Mouse (Mus musculus) naive thymus-derived CD4-positive, alpha-beta T cell, adult 2 months (primary cell): ENCODE measurements around the gene Slc1a3.
"Not testable (repeated sequence)": the region's sequence is repeated elsewhere in the genome, so short reads cannot be mapped to it uniquely, and the experiment has no call there.

Experiments
- DNase-seq: peaks from one replicate; pipeline ENCODE4 v3.0.0-alpha.2; 2011; ENCODE audit warnings: low read depth

The Slc1a3 gene

DNA sequence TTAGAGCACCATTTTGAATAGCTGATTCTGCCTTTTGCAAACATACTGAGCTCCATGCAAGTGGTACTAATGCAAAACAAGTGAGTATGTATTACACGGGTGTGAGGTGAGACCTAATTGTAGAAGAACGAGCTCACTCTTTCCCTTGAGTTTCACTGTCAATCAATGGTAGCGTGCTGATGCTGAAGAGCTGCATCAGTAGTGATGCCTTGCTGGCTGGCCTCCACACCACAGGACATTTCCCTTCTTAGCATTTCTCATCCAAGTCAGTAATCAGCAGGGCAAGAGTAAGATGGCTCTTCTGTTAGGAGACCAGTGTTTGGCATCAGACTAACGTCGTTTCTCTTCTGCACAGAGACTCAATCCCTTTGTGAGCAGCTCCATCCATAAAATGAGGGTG, 4.0 kb downstream of the Slc1a3 start:
- DNase-seq = no peak

DNA sequence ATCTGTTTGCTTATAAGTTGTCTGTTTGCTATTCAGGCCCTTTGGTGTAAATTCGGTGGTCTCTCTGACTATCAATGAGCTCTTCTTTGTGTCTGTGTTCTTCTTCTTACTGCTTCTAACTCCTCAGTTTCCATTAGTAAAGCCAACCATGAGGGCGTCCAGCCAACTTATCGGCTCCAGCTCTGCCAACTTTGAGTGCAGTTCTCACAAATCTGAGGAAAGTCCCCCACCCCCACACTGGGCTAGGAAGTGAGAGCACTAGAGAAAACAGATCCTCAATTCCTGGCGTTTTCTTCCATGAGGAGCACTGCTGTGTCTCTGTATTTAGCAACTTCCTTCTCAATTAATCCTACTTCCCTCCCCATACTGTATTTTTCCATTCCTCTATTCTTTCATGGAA, 4.4 kb downstream of the Slc1a3 start:
- no peak for DNase-seq

DNA sequence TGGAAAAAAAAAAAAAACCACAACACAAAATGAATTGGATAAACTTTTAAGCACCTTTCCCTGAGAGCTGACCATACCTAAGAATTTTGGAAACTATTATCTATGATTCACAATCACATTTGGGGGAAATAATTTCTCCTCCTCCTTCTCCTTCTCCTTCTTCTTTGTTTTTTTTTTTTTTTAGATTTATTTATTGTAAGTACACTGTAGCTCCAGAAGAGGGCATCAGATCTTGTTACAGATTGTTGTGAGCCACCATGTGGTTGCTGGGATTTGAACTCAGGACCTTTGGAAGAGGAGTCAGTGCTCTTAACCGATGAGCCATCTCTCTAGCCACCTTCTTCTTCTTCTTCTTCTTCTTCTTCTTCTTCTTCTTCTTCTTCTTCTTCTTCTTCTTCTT, 5.0 kb downstream of the Slc1a3 start:
- not testable (repeated sequence) for DNase-seq

DNA sequence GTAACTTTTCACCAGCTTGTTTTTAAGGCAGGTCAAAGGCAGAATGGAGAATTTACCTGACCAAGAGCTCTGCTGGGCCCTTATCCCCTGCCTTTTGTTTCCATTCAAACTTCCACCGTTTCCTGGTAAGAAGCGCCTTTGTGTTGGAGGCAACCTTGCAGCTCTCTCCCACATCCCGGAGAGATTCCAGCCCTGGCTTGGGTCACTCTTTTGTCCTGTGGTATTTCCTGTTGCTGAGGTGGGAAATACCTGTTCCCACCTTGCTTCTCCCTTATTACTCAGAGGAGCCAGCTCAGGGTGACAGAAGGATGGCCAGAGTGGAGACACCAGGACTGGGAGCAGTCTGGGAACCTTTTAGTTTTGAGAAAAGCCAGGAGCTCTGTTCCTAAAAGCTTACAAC, 12.6 kb downstream of the Slc1a3 start:
- no peak for DNase-seq

DNA sequence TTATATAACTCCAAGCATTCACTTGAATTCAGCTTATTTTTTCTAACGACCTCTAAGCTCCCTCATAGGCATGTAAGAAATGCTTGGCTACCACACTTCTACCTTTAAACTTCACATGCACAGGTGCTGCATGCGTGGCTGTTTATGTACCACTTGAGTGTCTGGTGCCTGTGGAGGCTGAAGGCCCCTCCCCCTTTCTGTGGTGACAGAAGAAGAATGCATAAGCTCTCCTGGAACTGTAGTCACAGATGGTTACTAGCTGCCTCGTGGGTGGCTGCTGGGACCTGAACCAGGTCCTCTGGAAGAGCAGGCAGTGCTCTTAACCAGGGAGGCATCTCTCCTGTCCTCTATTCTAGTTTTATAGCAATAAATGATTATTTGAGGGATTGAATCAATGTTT, 13.1 kb downstream of the Slc1a3 start:
- no peak for DNase-seq

DNA sequence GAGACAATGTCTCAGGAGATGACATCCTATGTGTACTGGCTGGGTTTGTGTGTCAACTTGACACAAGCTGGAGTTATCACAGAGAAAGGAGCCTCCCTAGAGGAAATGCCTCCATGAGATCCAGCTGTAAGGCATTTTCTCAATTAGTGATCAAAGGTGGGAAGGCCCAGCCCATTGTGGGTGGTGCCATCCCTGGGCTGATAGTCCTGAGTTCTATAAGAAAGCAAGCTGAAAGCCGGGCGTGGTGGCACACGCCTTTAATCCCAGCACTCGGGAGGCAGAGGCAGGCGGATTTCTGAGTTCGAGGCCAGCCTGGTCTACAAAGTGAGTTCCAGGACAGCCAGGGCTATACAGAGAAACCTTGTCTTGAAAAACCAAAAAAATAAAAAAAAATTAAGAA, 20.4 kb downstream of the Slc1a3 start:
- DNase-seq = not testable (repeated sequence)

DNA sequence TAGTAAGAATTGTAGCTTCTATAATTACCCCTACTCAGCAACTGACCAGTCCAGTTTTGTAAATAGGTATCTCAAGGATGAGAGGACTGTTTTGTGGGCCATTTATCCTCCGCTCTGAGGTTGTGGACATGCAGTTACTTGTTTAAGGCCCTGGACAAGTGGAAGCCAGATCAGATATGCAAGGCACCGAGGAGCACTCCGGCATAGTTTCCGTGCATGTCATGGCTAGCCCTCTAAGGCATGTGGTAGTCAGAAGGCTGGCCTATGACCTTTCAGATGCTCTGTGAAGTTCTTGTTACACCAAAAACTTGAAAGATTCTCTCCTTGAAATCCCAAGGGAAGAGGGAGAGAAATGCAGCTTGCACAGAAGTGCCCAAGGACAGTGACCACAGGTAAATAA, 23.7 kb downstream of the Slc1a3 start:
- no peak for DNase-seq

DNA sequence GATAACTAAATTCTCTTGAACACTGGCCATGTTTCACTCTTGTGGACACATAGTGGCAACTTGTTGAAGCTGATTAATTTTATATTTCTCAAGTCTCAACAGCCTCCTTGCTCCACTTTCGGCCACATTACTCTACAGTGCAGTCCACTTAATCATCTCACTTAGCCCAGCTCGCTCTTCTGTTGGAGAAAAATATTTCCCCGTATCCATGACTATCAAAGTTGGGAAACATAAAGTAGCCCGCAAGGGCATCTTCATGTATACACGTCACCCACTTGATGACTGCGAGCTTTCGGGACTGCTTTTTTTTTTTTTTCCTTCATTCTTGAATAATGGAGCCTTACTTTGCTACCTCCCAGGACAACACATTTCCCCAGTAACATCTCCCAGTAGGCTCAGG, 25.1 kb downstream of the Slc1a3 start:
- no peak for DNase-seq

DNA sequence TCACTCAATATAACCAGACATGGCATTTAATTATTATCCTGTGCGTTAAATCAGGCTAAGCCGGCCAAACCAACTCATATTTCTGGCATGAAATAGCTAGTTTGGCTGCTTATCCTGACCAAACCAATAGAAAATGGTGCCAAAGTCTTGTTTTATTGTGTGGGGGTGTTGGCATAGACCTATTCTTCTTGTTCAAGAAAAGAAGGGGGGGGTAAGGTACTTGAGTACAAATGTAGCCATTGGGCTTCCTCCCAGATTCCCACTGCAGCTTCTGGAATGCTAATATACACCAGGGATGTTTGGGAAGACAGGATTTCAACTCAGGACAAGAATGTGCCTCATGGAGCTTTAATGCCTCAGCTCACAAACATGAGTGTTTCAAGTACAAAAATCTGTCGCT, 26.3 kb downstream of the Slc1a3 start:
- DNase-seq = no peak

DNA sequence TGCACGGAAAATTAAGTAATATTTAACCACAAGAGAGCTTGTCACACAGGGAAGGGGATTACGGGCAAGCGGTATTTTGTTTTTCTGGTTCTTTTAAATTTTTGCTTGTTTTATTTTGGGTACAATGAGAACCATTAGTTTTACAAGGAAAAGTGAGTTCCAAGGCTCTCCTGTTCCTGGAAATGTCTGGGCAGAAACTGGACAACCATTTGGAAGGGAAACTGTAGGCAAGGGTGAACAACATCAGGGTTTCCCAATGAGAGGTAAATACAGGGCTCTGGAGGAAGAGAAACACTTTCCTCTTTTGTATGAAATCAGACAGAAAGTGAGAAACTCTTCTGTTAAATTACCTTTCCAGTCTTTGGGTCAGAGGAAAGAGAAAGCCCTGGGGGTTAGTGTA, 27.7 kb downstream of the Slc1a3 start:
- no peak for DNase-seq

DNA sequence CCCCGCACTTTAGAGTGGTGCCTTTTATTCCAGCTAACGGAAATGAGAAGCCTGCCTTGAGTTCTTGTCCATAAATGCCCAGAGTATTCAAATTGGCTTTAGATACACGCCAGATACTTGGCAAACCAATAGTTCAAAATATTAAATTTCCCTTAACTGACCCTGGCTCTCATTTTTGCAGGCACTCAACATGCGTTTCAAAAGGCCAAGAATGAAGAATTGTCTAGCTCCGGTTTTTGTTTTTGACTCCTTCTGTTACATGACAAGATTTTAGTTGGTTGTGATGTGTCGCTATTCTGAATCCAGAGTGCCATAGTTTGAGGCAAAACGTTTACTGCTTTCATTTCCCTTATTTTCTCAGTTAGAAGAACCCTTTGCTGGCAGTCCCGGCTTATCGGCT, 28.1 kb downstream of the Slc1a3 start:
- DNase-seq = no peak

DNA sequence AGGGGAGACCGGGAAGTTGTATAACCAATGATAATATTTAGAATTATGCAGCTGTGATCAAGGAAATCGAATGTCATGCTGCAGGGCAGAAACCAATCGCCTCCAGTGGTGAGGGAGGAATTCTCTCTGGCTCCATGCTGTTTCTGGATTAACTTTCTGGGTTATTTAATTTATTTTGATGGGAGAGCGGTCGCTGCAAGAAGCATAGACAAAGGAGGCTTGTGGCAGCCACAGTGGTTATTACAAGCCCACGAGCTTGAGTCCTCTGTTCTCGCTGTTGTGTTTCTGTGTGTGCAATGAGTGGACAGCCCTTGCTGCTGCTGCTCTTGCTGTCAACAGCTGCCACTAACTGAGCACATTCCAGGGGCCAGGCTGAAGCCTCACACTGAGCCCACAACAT, 28.6 kb downstream of the Slc1a3 start:
- no peak for DNase-seq

DNA sequence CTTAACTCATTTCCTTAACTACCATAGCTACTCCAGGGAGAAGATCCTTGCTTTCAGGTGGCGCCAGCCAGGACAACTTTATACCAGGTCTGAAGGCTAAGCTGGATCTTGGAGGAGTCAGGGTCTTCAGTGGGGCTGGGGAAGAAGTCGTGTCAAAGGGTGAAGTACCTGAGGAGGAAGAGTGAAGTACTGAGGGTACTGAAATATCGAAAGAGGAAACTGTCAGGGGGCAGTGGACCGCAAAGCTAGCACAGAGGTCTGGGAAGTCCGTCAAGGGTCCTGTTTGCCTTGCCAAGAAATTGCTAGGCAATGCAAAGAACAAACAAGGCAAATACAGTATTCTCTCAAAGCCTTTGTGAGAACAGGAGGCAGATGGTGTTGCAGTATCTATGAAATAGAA, 29.6 kb downstream of the Slc1a3 start:
- no peak for DNase-seq

DNA sequence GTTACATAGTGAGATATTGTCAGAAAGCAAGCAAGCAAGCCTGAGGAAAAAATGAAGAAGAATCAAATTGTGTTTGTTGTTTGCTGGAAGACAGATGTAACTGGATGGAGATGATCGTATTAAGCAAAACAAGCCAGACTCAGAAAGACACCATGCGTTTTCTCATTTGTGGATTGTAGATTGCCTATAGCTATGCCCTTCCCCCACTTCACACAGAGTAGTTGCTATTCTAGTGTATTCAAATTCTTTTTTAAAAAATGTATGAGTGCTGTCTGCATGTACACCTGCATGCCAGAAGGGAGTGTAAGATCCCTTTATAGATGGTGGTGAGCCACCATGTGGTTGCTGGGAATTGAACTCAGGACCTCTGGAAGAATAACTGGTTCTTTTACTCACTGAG, 33.6 kb downstream of the Slc1a3 start:
- DNase-seq = no peak

DNA sequence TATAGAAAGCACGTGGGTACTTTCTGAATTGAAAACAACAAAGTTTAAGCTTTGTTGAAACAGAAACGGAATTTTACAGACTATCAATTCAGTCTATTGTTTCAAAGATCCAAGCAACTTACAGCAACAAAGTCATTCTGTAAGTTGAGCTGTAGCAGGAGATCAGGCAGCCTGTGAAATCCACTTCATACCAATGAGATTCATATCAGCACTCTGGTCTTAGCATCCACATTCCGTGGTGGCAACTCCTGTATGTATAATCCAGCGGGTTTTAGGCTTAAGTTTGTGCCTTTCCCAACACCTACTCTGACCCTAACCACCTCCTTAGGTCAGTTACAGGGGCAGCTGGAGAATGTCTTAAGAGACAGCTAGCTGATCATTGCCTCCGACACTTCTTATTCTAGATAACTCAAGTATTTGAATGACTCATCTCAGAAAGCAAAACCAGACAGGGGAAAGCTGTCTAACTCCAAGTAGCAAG, 34.3 kb downstream of the Slc1a3 start:
- no peak for DNase-seq

DNA sequence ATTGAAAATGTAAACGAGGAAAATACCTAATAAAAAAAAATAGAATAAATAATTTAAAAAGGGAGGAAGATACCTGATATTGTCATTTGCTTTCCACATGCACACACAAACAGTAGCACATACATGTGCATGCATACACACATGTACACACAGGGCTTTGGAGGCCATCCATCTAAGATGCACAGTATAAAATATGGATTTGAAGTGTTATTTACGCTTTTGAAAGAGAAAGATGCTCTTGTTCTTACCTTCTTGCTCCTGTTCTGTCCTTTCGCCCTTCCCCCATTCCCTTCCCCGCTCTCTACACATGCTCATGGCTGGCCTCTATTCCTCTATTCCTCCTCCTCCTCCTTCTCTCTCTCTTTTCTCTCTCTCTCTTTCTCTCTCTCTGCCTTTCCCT, 34.9 kb downstream of the Slc1a3 start:
- no peak for DNase-seq

DNA sequence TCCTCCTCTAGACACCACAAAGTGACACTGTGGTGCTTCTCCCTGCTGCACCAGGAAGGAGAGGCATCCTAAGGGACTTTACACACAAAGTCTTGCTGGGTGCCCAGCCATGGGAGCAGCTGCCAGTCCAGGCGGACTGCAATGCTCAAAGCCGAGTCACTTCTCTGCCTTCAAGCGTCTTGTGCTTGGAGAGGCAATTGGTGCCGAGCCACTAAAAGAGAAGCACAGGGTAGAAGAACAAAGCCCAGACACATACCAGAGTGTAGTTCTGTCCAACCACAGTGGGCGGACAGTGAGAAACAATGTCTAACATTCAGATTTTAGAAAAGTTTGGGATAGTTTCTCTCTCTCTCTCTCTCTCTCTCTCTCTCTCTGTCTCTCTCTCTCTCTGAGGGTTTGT, 38.0 kb downstream of the Slc1a3 start:
- DNase-seq = no peak

DNA sequence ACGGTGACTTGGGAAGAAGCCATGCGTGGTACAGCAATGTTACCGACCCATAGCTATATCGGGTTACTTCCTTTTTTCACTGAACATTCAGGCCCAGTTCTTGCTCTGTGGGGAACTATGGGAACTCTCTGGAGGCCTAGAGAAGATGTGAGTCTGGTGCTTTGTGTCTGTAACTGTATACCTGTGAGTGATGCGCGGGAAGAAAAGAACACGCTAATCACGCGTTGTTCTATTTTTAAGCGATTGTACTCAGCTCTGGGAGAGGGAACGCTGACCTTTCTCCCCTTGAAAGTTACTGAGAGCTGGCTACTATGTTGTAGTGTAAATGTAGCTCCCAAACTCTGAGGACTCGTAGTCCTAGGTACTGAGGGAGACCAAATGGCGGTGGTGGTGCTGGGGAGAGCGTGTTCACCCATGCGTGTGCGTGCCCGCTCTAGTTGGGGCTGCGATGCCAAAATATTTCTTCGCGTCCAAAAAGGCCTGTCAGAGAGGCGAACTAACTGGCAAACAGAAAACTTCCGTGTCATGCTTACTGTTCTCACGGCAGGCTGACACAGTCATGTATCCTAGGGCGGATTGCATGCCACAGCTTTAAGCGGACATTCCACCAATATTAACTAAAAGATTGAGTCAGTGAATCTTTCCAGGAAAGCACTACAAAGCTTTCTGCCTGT, 42.6 kb downstream of the Slc1a3 start:
- DNase-seq = no peak

DNA sequence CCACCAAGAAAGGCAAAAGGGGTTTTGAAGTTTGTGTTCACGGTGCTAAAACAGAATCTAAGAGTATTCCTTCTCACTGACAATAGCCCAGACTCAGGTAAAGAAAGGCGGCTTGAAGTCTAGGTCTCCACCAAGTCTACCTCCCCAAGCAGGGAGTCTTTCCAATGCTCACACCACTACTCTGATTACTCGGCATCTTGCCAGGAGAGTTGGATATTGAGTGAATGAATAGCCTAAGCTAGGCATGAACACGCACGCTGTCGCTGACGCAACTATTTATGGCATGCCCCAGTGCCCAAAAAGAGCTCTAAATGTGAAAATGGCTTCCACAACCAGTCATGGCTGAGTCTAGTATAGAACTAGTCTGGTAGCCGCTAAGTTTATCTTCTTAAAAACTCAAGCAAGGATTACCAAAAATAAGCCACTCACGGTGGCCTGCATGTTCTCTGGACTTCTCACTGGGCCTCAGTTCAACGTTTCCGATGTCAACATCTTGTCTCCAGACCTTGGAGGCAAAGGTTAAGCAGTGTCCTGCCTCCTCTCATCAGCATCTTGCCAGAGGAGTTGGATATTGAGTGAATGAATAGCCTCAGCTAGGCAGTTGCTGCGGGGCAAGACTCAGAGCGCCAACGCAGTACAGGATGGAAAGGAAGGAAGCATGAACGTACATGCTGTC, 44.8 kb downstream of the Slc1a3 start:
- DNase-seq = no peak

DNA sequence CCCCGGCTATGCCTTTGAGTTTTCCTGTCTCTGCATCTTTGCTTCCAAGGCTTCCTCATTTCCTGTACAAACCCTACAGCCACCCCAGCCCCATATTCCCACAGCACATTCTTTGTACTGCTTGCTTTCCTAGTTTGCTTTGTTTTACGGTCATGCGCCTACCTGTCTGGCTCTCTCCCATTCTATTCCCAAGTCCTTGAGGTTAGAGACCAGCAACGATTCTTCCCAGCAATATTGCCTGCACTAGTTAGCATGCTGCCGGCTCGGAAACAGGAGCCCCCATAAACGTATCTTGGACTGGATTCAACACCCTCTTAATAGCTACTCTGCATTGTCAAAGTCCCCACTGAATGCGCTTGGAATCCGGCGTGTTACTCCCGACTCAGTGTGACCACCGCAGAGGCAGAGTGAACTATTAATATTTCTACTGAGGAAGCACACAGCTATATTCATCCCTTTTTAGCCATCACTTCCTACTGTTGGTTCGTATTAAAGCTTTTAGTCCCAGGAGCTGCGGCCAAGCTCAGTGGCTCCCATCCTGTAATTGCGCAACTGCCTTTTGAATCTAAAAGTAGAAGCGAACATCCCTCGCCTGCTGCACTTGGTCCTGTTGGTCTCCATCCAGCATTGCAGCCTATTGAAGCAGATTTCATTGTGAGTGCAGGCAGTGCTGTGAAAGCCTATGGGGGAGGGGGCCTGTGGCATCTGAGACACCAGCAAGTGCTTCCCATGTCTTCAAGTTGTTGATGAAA, 47.0 kb downstream of the Slc1a3 start:
- DNase-seq = no peak

DNA sequence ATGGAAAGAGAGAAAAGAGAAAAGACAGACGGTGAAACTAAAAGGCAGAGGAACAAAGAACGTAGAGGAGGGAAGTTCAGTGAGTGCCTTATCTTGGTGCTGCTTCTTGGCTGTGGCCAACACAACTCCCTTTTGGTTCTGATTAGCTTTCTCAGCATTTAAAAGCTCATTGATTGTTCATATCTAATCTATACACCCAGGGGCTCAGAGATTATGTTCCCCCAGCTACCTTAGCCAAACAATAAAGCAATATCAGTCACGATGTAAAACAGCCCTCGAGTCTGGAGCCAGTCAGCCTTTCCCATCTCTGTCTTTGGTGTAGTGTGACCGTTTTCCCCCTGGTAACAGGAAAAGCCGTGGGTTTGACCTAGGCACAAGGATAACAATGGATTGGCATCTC, 48.7 kb downstream of the Slc1a3 start:
- no peak for DNase-seq

DNA sequence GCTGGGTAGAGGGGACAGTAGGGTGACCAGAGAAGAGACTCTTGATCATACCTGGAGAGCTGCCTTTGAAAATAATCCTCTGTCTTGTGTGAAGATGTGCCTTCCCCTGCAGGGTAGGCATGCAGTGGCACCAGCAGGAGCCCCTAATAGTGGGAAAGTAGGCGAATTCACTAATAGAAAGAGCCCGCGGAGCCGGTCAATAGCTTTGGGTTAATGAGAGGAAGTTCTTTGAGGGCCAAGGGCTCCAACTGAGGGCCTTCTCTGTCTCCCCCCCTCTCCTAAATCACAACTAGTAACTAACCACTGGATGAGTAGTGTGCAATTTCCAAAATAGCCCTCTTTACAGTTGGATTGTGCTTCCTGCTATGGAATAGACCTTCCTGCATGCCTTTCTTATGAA, 50.6 kb downstream of the Slc1a3 start:
- no peak for DNase-seq

DNA sequence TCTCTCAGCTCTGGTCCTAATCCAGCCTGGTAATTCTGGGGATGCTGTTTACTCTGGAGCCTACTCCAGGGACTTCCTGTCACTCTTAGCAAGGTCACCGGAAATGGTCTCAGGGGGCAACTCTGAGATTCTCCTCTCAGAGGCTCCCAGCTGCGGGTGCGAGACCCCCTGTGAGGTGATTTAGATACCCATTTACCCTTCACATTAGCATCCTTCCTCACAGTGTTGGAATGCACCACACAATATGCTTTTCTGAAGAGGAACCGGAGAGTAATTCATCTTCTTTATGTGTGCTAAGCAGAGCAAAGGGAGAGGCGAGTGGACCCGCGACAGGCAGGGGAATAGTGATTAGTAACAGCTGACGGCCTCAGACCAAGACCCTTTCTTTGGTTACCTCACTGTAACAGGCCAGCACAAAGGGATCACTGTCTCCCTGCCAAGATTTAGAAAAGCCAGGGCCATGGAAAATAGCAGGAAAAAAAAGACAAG, 51.0 kb downstream of the Slc1a3 start:
- no peak for DNase-seq
